In the genomic region with DNA sequence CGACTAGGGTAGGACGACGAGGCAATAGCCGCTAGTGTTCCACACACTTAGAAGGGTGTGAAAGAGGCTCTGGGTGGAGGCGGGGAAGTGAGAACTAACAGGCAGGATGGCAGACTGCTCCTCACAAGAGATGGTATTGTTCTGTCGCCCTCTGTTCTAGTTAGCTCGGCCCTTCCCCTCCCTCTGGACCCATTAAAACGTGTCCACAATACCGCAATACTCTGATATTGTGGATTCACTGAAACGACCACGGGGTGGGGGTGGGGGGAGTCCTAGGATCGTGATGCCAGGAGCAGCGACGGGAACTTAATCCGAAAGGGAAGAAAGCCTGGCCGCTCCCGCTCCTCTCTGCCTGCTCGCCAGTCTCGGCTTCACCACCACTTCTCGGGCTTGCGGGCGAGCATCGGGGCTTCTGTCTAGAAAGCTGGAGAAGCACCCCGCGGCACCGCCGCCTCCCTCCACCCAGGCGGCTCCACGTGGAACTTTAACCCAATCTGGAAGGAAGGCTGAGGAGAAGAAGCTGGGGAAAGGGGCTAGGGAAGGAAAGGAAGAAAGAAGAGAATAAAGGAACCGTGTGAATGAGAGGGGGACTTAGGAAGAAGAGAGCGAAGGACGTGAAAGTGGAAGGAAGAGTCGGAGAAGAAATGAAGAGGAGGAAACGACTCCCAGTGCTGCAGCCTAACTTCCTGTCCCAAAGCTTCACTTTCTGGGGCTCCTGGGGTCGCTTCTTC, we compare ENCODE assay signal across 9 mouse cellular contexts. TPM values are rescaled to one million over a fixed set of nuclear protein-coding genes. Genes with fewer than 3 reads are reported as not detected.
DNase-seq lines count a peak whose midpoint lies in the region; ATAC-seq and TF ChIP-seq lines count a peak whose summit lies in the region.
"Had no signal": no experiment of that assay in that cellular context is flagged by ENCODE, and none has a peak within 500 bp of the region (broad histone marks: within the 10 kb centered on the region; RNA-seq: fewer than 3 reads in every experiment).

No protein-coding gene starts in this region.

- DNase-seq in gastrocnemius, adult 2 months = peak; percentile 35
- no peak for DNase-seq in gastrocnemius, postnatal 25 days
- peak; percentile 57 to 65 for DNase-seq in B cell, adult 2 months
- peak; percentile 49 for DNase-seq in induced T-regulatory cell, adult 2 months (ENCODE audit: low read depth)
- no peak for DNase-seq in ovary, postnatal 10 days (ENCODE audit: low spot score)
- DNase-seq in spleen, postnatal 4 days (ENCODE audit: low spot score in 2 of 2) = no peak

- intact Hi-C loops in gastrocnemius, adult 2 months (cut with DNase I) = no loop called here

- H3K36me3 ChIP-seq in embryonic facial prominence, embryonic 13.5 days = no peaks in the 10 kb centered on the region
- no peaks in the 10 kb centered on the region for H3K36me3 ChIP-seq in midbrain, embryonic 15.5 days (replicated peaks)

- peaks cover 45% of the 10 kb centered on the region for H3K4me1 ChIP-seq in embryonic facial prominence, embryonic 13.5 days
- H3K4me1 ChIP-seq in midbrain, embryonic 15.5 days = peaks cover 25% of the 10 kb centered on the region

- peak overlapping the region; percentile 62 for H3K4me3 ChIP-seq in gastrocnemius, adult 2 months
- H3K4me3 ChIP-seq in embryonic facial prominence, embryonic 13.5 days = peak overlapping the region; percentile 39
- peak overlapping the region; percentile 48 for H3K4me3 ChIP-seq in midbrain, embryonic 15.5 days

- H3K9ac ChIP-seq in embryonic facial prominence, embryonic 13.5 days = peak overlapping the region; percentile 46
- H3K9ac ChIP-seq in midbrain, embryonic 15.5 days = peak overlapping the region; percentile 65

- H3K9me3 ChIP-seq in embryonic facial prominence, embryonic 13.5 days = no peaks in the 10 kb centered on the region
- no peaks in the 10 kb centered on the region for H3K9me3 ChIP-seq in midbrain, embryonic 15.5 days

- TF ChIP-seq CTCF in gastrocnemius, adult 2 months (IDR thresholded peaks at IDR 0.05) = no peak

- H3K27me3 ChIP-seq in embryonic facial prominence, embryonic 13.5 days = peaks cover 93% of the 10 kb centered on the region
- peaks cover 22% of the 10 kb centered on the region for H3K27me3 ChIP-seq in midbrain, embryonic 15.5 days (replicated peaks)

- no peak for ATAC-seq in embryonic facial prominence, embryonic 13.5 days (ENCODE audit: insufficient number of reproducible peaks, insufficient read depth, low FRiP score, low TSS enrichment, low read depth)
- ATAC-seq in midbrain, embryonic 15.5 days (replicated peaks) = 0 out of 2 replicates have a peak, but pooled peaks have one; percentile 5

- under 1% methylated on average over 35 of the region's 35 CpGs for WGBS in embryonic facial prominence, embryonic 13.5 days
- under 1% methylated on average over 35 of the region's 35 CpGs for WGBS in midbrain, embryonic 15.5 days

- H3K4me2 ChIP-seq in embryonic facial prominence, embryonic 13.5 days = peak overlapping the region; percentile 59
- peak overlapping the region; percentile 45 for H3K4me2 ChIP-seq in midbrain, embryonic 15.5 days

- H3K27ac ChIP-seq in gastrocnemius, adult 2 months = no peak overlapping the region
- H3K27ac ChIP-seq in embryonic facial prominence, embryonic 13.5 days = no peak overlapping the region
- H3K27ac ChIP-seq in midbrain, embryonic 15.5 days = peak overlapping the region; percentile 90

RNA-seq across cellular contexts. Expression of a gene that starts 4.9 kb away (rescaled TPM):
- total RNA-seq in gastrocnemius, adult 2 months (2021) = not detected
- not detected for total RNA-seq in gastrocnemius, postnatal 25 days (2021)
- polyA plus RNA-seq in embryonic facial prominence, embryonic 13.5 days (2015; fragmentation: Nextera tagmentation; extraction: Ambion mirVana) = 0.66 and 0.73 TPM in 2 replicates
- polyA plus RNA-seq in midbrain, embryonic 15.5 days (2015; fragmentation: Nextera tagmentation; extraction: Ambion mirVana) = 124 and 139 TPM in 2 replicates
- total RNA-seq: heart, adult 18-20 months had no signal

RNA-seq across cellular contexts. Expression of a gene that starts 13.1 kb away (rescaled TPM):
- total RNA-seq in gastrocnemius, adult 2 months (2021) = 10 to 100 TPM; 14.6 to 15.6 TPM
- 10 to 100 TPM; 11.5 to 12.8 TPM for total RNA-seq in gastrocnemius, postnatal 25 days (2021)
- polyA plus RNA-seq in embryonic facial prominence, embryonic 13.5 days (2015; fragmentation: Nextera tagmentation; extraction: Ambion mirVana) = 36.3 and 42.6 TPM in 2 replicates
- polyA plus RNA-seq in midbrain, embryonic 15.5 days (2015; fragmentation: Nextera tagmentation; extraction: Ambion mirVana) = 33.6 and 37.6 TPM in 2 replicates

Comparison
In these comparisons a context has a peak if more than half of its experiments do, and no peak if none do; other contexts are left out.
1. DNase-seq: peak in gastrocnemius, adult 2 months (single experiment), B cell, adult 2 months (2 of 2) and induced T-regulatory cell, adult 2 months (single experiment); none in gastrocnemius, postnatal 25 days (single experiment), ovary, postnatal 10 days (single experiment) and spleen, postnatal 4 days (0 of 2).
2. Peak in every context shown above with its lines, with median percentiles within 50 percentile points of each other: H3K4me3 ChIP-seq.